Mouse (Mus musculus): Measurements from ENCODE around the gene Cnot4.

- peak; percentile 91; the same call in 1 of the 2 replicates for TF ChIP-seq POLR2A (IDR thresholded peaks at IDR 0.05; ENCODE audit: borderline replicate concordance, extremely low read depth, low read depth, low read length)
- no peak for TF ChIP-seq CTCF (IDR thresholded peaks at IDR 0.05; ENCODE audit: insufficient read depth, low read length)
These were observed at the start of gene Cnot4 for GRCm38 (mm10) chr6:35133579-35134488.
